Mouse (Mus musculus) liver, embryonic 13.5 days (tissue): ENCODE data around the gene Lrrc8a. TPM values are rescaled to one million over a fixed set of nuclear protein-coding genes. Genes with fewer than 3 reads are reported as not detected.

Experiments
- ATAC-seq: fragments of 200-750 bp; cut with Nextera tagmentation; 2 replicates; pipeline ENCODE4 v1.8.0; 2017; ENCODE audit warnings: low read depth, mild to moderate bottlenecking, moderate number of reproducible peaks, moderate library complexity
- DNase-seq: peaks from one replicate; pipeline ENCODE4 v3.0.0; 2022
- H3K27ac ChIP-seq: fragments of 300-500 bp; sonication (generic); 2 replicates; pipeline ENCODE4 v1.5.1; 2015; ENCODE audit warnings: moderate library complexity, mild to moderate bottlenecking, inconsistent platforms
- H3K27me3 ChIP-seq: fragments of 300-500 bp; sonication (generic); 2 replicates; pipeline ENCODE4 v1.6.1; 2015; ENCODE audit warnings: mild to moderate bottlenecking, inconsistent platforms
- H3K36me3 ChIP-seq: fragments of 300-500 bp; sonication (generic); 2 replicates; pipeline ENCODE4 v1.6.1; 2015; ENCODE audit warnings: mild to moderate bottlenecking, inconsistent platforms
- H3K4me1 ChIP-seq: fragments of 300-500 bp; sonication (generic); replicated peaks from 2 replicates; pipeline ENCODE4 v1.6.1; 2015; ENCODE audit warnings: inconsistent platforms
- H3K4me2 ChIP-seq: fragments of 300-500 bp; sonication (generic); 2 replicates; pipeline ENCODE4 v1.6.1; 2015; ENCODE audit warnings: inconsistent platforms, mild to moderate bottlenecking, moderate library complexity
- H3K4me3 ChIP-seq: fragments of 300-500 bp; sonication (generic); replicated peaks from 2 replicates; pipeline ENCODE4 v1.5.1; 2015; ENCODE audit warnings: mild to moderate bottlenecking, inconsistent platforms
- H3K9ac ChIP-seq: fragments of 300-500 bp; sonication (generic); 2 replicates; pipeline ENCODE4 v1.6.1; 2015; ENCODE audit warnings: mild to moderate bottlenecking, inconsistent platforms
- H3K9me3 ChIP-seq: fragments of 300-500 bp; sonication (generic); replicated peaks from 2 replicates; pipeline ENCODE4 v1.6.1; 2016; ENCODE audit warnings: inconsistent platforms
- WGBS: fragments of 180-500 bp; shearing (Covaris S2); methylation state at CpG from one replicate; pipeline ENCODE4 v1.1.7; 2015; ENCODE audit not compliant: insufficient replicate concordance; 5-methylcytosine and 5-hydroxymethylcytosine counted together
- polyA plus RNA-seq: library from polyadenylated mRNA; unstranded; fragments of >200 nt; fragmentation: Nextera tagmentation; extraction: Ambion mirVana; gene quantifications from 2 replicates; pipeline ENCODE4 v1.2.1, GENCODE M21; 2015

The Lrrc8a gene
- polyA plus RNA-seq, 1 experiment from 2014 or later = 11.9 TPM

GRCm38 (mm10) chr2:30211408-30212168, 25.9 kb upstream of the Lrrc8a start:
- H3K9ac ChIP-seq = no peak overlapping the region
- no peaks in the 10 kb centered on the region for H3K36me3 ChIP-seq
- H3K9me3 ChIP-seq = no peaks in the 10 kb centered on the region
- peak; percentile 50 for ATAC-seq
- 71% methylated on average over 6 of the region's 6 CpGs for WGBS
- peaks cover 6% of the 10 kb centered on the region for H3K4me1 ChIP-seq
- H3K4me3 ChIP-seq = no peak overlapping the region
- no peak for DNase-seq
- H3K27ac ChIP-seq = peak overlapping the region; percentile 50; the same call in 1 of the 2 replicates
- H3K27me3 ChIP-seq = no peaks in the 10 kb centered on the region
- H3K4me2 ChIP-seq = no peak overlapping the region

GRCm38 (mm10) chr2:30212169-30212545, 25.4 kb upstream of the Lrrc8a start:
- ATAC-seq (no peak), DNase-seq (no peak)
- H3K36me3 ChIP-seq = no peaks in the 10 kb centered on the region
- WGBS = 55% methylated on average over 4 of the region's 4 CpGs
- no peaks in the 10 kb centered on the region for H3K9me3 ChIP-seq
- H3K4me3 ChIP-seq = no peak overlapping the region
- no peak overlapping the region for H3K9ac ChIP-seq
- H3K4me1 ChIP-seq = peaks cover under 1% of the 10 kb centered on the region; the same call in 1 of the 2 replicates
- no peaks in the 10 kb centered on the region for H3K27me3 ChIP-seq
- peak overlapping the region; percentile 50; the same call in 1 of the 2 replicates for H3K27ac ChIP-seq
- H3K4me2 ChIP-seq = no peak overlapping the region

- Histone ChIP-seq H3K9me3 (no peaks in the 10 kb centered on the region; the same call in 1 of the 2 replicates), H3K36me3 (no peaks in the 10 kb centered on the region), H3K27ac (0 out of 2 replicates have a peak overlapping the region, but pooled peaks have one; percentile 50), H3K4me3 (no peak overlapping the region), H3K4me2 (no peak overlapping the region), H3K4me1 (no peaks in the 10 kb centered on the region; the same call in 1 of the 2 replicates), H3K9ac (no peak overlapping the region), H3K27me3 (no peaks in the 10 kb centered on the region)
- ATAC-seq (no peak), DNase-seq (no peak)
- WGBS = 52% methylated on average over 1 of the region's 1 CpGs
These were observed 24.6 kb upstream of the Lrrc8a start for GRCm38 (mm10) chr2:30212951-30213350.

- no peak overlapping the region for H3K4me3 ChIP-seq
- no peaks in the 10 kb centered on the region; the same call in 1 of the 2 replicates for H3K9me3 ChIP-seq
- no peak for DNase-seq
- H3K27me3 ChIP-seq = no peaks in the 10 kb centered on the region
- no peak overlapping the region for H3K9ac ChIP-seq
- H3K4me2 ChIP-seq = no peak overlapping the region
- no peaks in the 10 kb centered on the region for H3K36me3 ChIP-seq
- 75% methylated on average over 3 of the region's 3 CpGs for WGBS
- no peak for ATAC-seq
- no peaks in the 10 kb centered on the region; the same call in 1 of the 2 replicates for H3K4me1 ChIP-seq
- peak overlapping the region; percentile 6; the same call in 1 of the 2 replicates for H3K27ac ChIP-seq
These were observed 22.8 kb upstream of the Lrrc8a start for GRCm38 (mm10) chr2:30214745-30215144.

- H3K36me3 ChIP-seq = no peaks in the 10 kb centered on the region
- ATAC-seq (no peak), DNase-seq (no peak)
- H3K9me3 ChIP-seq = no peaks in the 10 kb centered on the region; the same call in 1 of the 2 replicates
- H3K4me1 ChIP-seq = no peaks in the 10 kb centered on the region; the same call in 1 of the 2 replicates
- no peak overlapping the region for H3K4me2 ChIP-seq
- H3K9ac ChIP-seq = no peak overlapping the region
- no peaks in the 10 kb centered on the region for H3K27me3 ChIP-seq
- no peak overlapping the region for H3K4me3 ChIP-seq
- 74% methylated on average over 6 of the region's 6 CpGs for WGBS
- H3K27ac ChIP-seq = no peak overlapping the region
These were observed 22.0 kb upstream of the Lrrc8a start for GRCm38 (mm10) chr2:30215493-30215892.

GRCm38 (mm10) chr2:30216293-30216692, 21.2 kb upstream of the Lrrc8a start:
- Histone ChIP-seq H3K4me3 (no peak overlapping the region), H3K9me3 (no peaks in the 10 kb centered on the region; the same call in 1 of the 2 replicates), H3K27ac (no peak overlapping the region), H3K4me1 (no peaks in the 10 kb centered on the region; the same call in 1 of the 2 replicates), H3K36me3 (no peaks in the 10 kb centered on the region), H3K4me2 (no peak overlapping the region), H3K9ac (no peak overlapping the region), H3K27me3 (no peaks in the 10 kb centered on the region)
- DNase-seq = no peak
- ATAC-seq = no peak
- WGBS = 82% methylated on average over 5 of the region's 5 CpGs

- ATAC-seq (no peak), DNase-seq (no peak)
- H3K4me3 ChIP-seq = no peak overlapping the region
- no peaks in the 10 kb centered on the region for H3K27me3 ChIP-seq
- WGBS = 50% methylated on average over 5 of the region's 5 CpGs
- H3K36me3 ChIP-seq = peaks cover 8% of the 10 kb centered on the region
- peaks cover 16% of the 10 kb centered on the region for H3K9me3 ChIP-seq
- no peak overlapping the region for H3K27ac ChIP-seq
- peaks cover 38% of the 10 kb centered on the region for H3K4me1 ChIP-seq
- no peak overlapping the region for H3K9ac ChIP-seq
- no peak overlapping the region for H3K4me2 ChIP-seq
These were observed 1.9 kb upstream of the Lrrc8a start for GRCm38 (mm10) chr2:30235593-30235992.

- Histone ChIP-seq H3K9ac (peak overlapping the region; percentile 96), H3K9me3 (peaks cover 12% of the 10 kb centered on the region; the same call in 1 of the 2 replicates), H3K4me3 (peak overlapping the region; percentile 86), H3K4me2 (peak overlapping the region; percentile 82), H3K27me3 (no peaks in the 10 kb centered on the region), H3K4me1 (peaks cover 46% of the 10 kb centered on the region), H3K36me3 (peaks cover 18% of the 10 kb centered on the region), H3K27ac (peak overlapping the region; percentile 88)
- ATAC-seq (no peak), DNase-seq (no peak)
- 6% methylated on average over 18 of the region's 18 CpGs for WGBS
These were observed 903 bp upstream of the Lrrc8a start for GRCm38 (mm10) chr2:30236426-30237198.

GRCm38 (mm10) chr2:30237881-30238280, 366 bp downstream of the Lrrc8a start:
- Histone ChIP-seq H3K4me3 (peak overlapping the region; percentile 86), H3K36me3 (peaks cover 30% of the 10 kb centered on the region), H3K27ac (peak overlapping the region; percentile 88), H3K4me2 (peak overlapping the region; percentile 82), H3K9ac (peak overlapping the region; percentile 96), H3K27me3 (no peaks in the 10 kb centered on the region), H3K9me3 (0 out of 2 replicates have a peak, but pooled peaks cover 1% of the 10 kb centered on the region), H3K4me1 (peaks cover 58% of the 10 kb centered on the region)
- ATAC-seq = peak; percentile 84
- WGBS = under 1% methylated on average over 42 of the region's 42 CpGs
- no peak for DNase-seq

GRCm38 (mm10) chr2:30238906-30239465, 1.5 kb downstream of the Lrrc8a start:
- Histone ChIP-seq H3K9ac (peak overlapping the region; percentile 96), H3K27me3 (no peaks in the 10 kb centered on the region), H3K4me1 (peaks cover 67% of the 10 kb centered on the region), H3K27ac (peak overlapping the region; percentile 88), H3K4me3 (peak overlapping the region; percentile 86), H3K36me3 (peaks cover 41% of the 10 kb centered on the region), H3K4me2 (peak overlapping the region; percentile 82), H3K9me3 (no peaks in the 10 kb centered on the region)
- ATAC-seq = no peak
- 67% methylated on average over 3 of the region's 3 CpGs for WGBS
- DNase-seq = no peak

GRCm38 (mm10) chr2:30239777-30240176, 2.3 kb downstream of the Lrrc8a start:
- H3K27me3 ChIP-seq = no peaks in the 10 kb centered on the region
- peak overlapping the region; percentile 82 for H3K4me2 ChIP-seq
- peaks cover 48% of the 10 kb centered on the region for H3K36me3 ChIP-seq
- ATAC-seq = peak; percentile 22
- peak; percentile 35 for DNase-seq
- peak overlapping the region; percentile 88 for H3K27ac ChIP-seq
- WGBS = 31% methylated on average over 4 of the region's 4 CpGs
- H3K4me1 ChIP-seq = peaks cover 74% of the 10 kb centered on the region
- peak overlapping the region; percentile 96 for H3K9ac ChIP-seq
- peak overlapping the region; percentile 86 for H3K4me3 ChIP-seq
- no peaks in the 10 kb centered on the region for H3K9me3 ChIP-seq
